Mouse (Mus musculus) forelimb bud, embryonic 11.5 days (tissue): ENCODE data around the gene Zbtb37.

ENCODE experiments used
- DNase-seq: peaks from one replicate; pipeline ENCODE4 v3.0.0-alpha.2; 2012; ENCODE audit warnings: low read depth, low spot score

Gene Zbtb37

DNA sequence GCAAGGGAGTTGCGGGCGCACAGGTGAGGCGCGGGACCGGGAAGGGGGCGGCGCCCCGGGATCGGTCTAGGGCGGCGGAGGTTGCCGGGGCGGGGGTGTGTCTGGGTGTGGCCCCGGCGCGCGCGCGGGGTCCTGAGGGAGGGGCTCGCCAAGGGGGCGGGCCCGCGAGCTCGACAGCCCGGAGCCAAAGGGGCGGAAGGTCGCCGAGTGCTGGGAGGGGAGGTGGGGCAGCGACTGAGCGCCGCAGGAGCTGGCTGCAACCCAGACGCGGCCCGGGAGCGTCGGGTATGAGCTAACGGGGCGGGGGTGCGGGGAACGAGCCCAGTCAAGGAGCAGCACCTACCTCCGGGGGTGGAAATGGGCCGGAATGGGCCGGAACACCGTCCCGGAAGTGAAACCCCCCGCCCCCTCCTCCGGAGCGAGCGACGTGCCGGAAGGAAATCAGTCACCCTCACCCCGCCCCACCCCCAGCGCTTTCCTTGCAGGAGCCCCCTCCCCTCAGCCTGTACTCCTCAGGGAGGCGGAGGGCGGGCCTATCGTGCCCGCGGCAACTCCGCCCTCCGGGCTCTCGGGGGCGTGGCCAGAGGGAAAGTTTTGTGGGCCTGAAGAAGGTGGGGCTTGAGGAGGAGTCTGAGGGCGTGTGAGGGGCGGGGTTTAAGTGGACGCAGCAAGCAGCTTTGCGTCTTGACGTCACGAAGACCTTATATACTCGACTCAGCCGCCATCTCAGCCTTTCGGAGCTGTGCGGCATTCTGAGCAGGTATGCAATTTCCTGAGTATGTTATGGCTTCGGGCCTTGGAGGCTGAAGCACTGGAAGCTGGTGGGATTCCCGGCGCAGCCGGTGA lies at the start of gene Zbtb37:
TSS of gene Zbtb37 (minus strand) at position 415 of the 846 bp plus-strand sequence.
- peak; percentile 100 for DNase-seq

DNA sequence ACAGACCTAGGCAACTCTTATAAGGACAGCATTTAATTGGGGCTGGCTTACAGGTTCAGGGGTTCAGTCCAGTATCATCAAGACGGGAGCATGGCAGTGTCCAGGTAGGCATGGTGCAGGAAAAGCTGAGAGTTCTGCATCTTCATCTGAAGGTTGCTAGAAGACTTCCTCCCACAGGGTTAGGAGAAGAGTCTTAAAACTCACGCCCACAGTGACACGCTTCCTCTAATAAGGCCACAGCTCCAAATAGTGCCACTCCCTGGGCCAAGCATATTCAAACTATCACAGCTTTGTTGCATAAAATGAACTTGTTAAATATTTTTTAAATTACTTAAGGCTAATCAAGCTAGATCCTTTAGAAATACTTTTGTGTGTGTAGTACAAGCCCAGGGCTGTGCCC lies 42.6 kb upstream of the Zbtb37 start:
- DNase-seq = no peak

DNA sequence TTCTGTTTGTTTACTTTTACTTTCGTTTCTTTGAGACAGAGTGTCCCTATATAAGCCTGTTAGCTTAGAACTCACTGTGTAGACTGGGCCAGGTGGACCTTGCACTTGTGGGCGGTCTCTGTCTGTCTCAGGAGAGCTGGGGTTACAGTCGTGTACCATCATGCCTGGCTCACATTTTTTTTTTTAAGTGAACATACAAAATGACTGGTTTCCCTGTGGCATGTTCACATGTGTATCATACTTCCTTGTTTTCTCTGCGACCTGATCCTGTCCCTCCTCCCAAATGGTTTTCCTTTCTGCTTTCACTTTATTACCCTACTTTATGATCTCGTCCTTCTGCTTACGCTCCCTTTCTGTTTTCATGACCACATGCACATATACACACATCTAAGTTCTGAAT lies 41.6 kb upstream of the Zbtb37 start:
- DNase-seq = no peak

DNA sequence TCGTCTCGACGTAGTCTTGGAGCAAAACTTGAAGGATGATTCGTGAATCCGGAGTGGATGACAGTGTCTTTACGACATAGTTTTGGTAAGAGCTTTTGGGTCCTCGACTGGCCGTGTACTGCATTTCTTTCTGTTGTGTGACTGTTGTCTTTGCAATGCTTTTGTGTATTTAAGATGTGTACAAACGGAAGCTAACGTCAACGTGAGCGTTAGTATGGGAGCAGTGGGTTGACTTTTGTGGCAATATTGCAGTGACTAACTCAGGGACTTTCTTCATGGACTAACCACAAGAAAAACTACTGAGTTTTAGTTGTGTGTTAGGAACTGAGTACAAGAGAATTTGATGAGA lies 36.6 kb upstream of the Zbtb37 start:
- DNase-seq = no peak

DNA sequence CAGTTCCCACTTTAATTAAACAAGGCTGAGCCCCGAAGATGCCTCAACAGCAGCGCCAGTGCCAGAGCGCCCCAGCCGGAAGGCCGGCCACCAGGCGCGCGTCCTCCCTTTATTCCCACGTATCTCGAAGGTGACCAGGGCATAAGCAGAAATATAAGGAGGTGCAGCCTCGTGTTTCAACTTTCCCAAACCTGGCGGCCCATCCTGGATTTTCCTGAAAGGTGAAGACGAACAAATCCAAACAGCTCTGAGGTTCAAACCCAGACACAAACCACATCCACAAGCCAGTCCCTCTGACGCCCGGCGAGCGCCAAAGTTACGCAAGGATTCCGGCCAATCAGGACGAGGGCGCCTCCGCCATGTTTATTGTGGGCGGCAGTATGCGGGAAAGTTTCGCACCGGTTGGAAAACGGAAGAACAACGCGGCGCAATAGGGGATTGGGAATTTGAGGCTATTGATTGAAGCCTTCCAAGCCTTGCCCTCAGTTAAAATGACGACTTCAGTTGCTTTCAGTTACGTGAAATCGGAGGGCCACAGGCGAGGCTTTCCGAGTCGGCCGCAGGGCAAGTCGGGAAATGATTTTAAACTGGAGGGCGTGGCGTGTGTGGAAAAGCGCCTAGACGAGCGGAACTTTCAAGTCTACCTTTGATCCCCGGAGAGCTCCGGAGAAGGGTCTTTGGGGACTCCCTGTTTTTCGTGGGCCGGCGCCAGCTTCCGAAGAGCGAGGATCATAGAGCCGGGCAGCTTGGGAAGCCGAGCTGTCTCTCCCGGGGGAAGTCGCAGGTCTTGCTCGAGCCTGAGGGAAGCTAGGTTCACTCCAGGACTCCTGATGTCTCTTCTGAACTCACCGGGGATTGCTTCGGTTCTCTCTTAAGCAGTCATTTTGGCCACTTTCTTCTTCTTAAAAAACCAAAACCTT lies 36.0 kb upstream of the Zbtb37 start, which contains the start of the genes Dars2 and Cenpl:
TSS of gene Dars2 (minus strand) at position 307 of the 920 bp plus-strand sequence.
TSS of gene Cenpl (plus strand) at position 362 of the 920 bp plus-strand sequence.
- peak; percentile 97 for DNase-seq

DNA sequence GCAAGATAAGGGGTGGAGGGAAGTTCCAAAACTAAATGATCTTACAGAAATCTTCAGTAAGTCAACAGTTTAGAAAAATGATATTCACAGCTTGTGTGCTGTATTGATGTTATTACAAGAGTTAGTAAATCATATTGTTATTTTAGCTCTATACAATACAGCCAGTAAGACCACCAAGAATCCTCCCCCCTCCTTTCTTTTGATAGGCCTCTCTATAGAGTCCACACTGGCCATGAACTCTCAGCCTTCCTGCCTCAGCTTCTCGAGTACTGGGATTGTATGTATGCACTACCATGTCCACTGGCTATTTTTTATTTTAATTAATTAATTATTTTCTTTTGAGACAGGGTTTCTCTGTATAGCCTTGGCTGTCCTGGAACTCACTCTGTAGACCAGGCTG lies 28.7 kb upstream of the Zbtb37 start:
- no peak for DNase-seq

DNA sequence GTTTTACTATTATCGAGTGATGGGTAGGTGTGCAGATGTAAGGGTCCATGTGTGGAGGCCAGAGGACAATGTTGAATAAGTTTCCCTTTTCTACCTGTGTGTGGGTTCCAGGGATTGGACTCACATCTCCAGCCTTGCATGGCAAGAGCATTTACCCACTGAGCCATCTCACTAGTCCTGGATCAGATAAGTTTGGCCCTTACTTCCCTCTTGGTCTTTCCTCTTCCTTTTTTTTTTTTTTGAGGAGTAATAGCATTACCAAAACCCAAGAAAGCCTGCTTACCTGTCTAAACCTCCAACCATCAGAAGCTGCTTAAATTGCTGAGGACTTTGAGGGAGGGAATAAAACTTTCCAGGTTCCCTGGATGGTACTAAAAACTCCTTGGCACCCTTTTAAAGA lies 22.5 kb upstream of the Zbtb37 start:
- no peak for DNase-seq

DNA sequence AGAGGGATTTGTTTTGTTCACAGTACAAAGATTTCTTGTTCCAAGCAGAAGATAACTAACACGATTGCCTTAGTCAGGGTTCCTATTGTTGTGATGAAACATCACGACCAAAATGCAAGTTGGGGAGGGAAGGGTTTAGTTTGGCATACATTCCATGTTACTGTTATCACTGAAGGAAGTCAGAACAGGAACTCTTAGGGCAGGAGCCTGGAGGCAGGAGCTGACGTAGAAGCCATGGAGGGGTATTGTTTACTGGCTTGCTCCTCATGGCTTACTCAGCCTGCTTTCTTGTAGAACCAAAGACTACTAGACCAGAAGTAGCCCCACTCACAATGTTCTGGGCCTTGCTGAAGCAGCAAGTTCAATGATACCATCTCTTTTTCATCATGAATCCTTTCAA lies 12.3 kb upstream of the Zbtb37 start:
- no peak for DNase-seq

DNA sequence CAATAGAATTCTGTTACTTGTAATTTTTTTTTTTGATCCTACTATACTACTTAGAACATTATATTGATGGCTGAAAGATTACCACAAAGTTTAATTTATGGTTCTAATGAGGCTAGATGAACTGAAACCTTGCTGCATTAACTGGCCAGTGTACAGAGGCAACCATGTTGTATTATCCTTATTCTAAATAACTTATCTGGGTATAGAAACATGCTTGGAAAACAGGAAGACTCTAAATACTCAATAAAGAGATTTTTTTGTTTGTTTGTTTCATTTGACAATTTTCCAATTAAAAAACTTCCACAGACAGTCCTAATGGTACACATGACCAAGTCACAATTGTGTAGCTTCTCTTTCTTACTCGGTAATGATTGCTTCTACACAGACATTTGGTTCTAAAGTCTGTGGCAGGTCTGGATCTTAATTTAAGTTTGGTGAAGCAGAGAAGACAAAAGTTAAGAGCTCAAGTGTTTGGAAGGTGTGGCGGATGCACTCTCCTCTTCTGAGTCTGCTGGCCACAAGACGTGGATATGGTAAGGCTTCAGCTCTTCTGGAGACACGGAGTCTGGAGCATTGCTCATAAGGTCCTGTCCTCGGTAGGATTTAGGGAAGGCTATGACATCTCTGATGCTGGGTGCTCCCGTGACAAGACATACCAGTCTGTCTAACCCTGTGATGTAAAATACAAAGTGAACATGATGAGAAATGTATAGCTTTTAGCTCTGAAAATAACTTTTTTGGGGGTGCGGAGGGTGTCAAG lies 6.8 kb upstream of the Zbtb37 start:
- no peak for DNase-seq

DNA sequence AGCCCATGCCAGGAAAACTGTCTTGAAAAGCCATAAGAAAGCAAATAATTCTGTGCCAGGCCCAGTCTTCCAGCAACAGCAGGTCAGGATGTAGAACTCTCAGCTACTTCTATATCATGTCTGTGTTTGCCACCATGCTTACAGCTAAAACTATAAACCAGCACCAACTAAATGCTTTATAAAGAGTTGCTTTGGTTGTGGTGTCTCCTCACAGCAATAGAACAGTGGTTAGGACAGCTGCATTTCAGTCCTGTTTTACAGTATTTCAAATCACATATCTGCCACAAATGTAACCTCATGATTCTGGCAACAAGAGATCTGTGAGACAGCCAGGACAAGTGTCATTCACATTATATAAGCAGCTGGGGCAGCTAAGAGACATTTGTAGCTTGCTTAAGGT lies 6.2 kb upstream of the Zbtb37 start:
- DNase-seq = no peak

DNA sequence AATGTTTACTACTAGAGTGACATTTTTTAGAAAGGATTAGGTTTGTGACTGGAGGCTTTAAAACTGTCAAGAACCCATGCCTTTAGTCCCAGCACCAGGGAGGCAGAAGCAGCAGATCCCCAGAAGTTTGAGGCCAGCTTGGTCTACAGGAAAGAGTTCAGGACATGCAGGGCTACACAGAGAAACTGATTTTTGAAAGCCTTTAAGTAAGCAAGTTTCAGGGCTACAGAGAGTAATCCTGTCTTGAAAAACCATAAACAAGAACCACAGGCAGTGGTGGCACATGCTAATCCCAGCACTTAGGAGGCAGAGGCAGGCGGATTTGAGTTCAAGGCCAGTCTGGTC lies 5.7 kb upstream of the Zbtb37 start:
- DNase-seq = peak; percentile 29

DNA sequence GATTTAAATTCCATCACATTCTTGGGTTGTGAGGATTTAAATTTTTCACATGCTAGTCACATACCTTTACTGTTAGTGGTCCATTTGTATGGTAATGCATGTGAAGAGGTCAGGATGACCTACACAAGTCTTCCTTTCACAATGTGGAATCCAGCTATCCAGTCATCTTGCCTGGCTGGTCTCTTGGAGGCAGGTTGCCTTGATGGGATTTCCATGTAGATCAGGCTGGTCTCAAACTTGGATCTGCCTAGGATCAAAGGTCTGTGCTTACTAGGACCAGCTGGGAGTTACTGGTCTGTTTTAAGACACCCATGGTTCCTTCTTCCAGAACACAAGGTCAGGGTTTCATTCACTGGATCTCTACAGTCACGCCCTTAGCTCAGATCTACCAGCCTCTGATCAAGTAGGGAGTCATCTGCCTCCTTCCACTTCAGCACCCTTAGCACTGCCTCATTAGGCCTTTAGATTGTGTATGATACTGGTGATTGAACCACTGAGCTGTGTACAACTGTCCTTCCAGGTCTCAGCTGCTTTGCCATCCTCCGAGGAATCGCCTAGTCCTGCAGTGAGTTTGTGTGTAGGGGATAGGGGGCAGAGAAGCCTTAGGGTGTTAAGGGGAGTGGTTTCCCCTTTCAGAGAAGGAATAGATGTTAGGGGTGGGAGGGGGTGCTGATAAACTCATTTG lies 5.2 kb upstream of the Zbtb37 start:
- DNase-seq = peak; percentile 55

DNA sequence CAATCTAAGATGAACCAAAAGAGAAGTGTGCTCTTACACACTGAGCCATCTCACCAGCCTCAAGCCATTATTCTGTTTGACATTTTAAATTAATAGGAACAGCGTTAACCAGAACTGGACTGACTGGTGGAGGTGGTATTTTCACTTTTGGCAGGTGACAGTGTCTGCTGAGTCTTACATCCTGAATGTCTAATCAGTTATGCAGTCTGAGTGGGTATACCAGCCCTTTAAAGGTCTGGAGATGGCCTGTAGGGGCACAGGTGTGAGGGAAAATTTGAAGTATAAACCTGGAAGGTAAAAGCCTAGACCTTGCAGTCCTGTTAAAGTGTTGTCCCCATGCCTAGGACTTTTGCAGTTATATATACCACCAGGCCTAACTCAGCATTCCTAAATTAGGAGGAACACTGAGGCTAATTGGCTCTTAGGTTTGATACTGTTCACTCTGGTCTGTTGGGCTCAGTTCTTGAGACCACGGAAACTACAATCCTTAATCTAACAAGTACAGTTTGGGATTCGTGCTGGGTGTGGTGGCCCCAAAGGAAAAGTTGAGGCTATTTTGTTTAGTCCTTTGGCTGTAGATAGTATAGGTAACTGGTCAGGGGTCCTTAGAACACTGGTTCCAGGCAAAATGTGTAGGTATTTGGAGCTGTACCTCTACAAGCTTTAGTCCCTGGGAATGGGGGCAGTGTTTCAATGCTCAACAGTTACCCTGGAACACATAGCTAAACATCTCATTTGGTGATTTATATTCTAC lies 4.5 kb upstream of the Zbtb37 start:
- peak; percentile 27 for DNase-seq

DNA sequence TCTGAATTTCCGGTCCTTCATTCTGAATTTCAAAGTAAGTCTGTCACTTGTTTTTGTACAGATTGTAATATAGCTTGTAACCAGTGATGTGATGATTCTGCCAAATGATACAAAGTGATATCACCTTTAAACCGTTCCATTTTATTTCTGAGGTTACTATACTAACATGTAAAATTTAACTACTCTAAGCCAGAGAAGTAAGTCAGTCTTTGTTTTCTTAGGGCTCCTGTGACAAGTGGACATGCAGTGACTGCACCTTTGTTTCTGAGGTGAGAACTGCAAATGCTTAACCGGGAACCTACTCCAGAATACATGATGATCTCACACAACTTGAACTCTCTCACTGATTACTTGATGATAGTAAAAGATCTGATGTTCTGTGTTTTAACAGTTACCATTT lies 3.4 kb upstream of the Zbtb37 start:
- DNase-seq = no peak

DNA sequence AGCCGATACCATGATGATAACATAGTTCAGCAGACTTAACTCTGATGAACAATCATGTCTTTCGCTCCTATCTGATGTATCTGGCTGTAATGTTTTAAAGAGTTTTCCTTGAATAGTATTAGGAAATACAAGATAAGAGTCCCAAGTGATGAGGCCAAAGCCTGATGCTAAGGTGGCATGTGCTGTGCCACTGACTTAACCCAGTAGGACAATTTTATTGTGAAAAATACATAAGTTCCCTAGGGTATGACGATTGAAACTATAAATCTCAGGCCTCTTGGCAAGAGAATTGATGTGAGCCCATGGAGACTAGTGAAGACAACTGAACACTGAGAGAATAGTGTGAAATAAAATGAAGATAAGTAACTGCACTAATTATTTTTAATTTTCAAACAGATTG lies 3.0 kb upstream of the Zbtb37 start:
- DNase-seq = no peak

DNA sequence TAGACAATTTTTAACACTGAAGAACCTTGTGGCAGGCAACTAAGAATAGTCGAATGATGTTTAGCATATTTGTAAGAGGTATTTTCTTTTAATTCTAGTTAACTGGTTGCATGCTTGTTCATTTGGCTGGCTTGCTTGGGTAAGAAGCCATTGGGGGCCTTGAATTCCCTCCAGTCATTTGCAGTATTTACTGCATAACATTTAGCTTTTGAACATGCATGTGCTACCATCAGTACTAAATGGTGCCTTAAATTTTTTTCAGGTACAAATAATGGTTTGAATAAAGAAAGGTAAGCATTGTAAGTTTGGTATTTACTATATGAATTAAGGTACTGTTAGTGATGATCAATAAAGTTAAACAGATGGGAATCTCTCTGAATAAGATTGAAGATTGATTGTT lies 2.4 kb upstream of the Zbtb37 start:
- DNase-seq = no peak

DNA sequence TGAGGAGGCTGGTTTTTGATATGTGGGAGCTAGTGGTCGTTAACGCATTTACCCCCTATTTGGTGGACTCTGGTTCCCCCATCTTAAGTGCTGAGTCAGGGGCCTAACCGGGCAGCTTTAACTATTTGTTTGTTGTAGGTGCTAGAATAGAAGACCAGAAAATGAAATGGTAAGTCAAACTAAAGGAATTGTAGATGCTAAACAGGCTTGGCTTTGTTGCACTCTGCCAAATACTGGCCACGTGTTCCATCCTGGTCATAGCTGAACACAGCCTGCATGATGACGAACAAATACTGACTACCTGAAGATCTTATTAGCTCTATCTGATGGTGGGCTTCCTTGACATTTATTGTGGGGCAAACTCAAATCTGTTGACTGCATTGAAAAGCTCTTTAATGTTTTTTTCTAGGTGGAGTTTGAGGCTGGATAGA lies 1.8 kb upstream of the Zbtb37 start:
- DNase-seq = peak; percentile 31

DNA sequence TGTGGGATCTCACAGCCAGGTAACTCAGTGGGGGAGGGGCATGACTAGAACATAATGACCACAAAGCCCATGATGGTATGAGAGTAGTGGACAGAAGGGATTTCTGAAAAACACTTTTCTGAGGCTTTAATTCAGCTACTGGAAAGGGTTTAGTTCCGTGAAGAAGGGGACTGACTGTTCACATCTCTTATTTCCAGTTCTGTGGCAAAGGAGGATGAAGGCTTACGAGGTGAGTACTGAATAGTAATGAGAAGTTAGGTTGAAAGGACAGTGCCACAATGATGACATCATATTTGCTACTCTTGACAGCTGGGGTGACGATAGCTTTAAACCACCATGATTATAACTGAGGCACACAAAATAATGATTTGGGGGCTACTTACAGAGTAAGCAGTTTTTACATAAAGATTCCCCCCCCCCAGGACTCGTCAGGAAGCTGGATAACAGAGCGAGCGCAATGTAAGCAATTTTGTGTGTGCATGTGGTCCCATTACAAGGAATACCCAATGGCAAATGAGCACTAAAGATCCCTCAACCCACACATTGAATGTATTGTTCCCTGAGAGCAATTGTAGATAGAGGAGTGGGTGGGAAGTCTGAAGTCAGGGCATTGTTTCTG lies 1.2 kb upstream of the Zbtb37 start:
- DNase-seq = no peak

DNA sequence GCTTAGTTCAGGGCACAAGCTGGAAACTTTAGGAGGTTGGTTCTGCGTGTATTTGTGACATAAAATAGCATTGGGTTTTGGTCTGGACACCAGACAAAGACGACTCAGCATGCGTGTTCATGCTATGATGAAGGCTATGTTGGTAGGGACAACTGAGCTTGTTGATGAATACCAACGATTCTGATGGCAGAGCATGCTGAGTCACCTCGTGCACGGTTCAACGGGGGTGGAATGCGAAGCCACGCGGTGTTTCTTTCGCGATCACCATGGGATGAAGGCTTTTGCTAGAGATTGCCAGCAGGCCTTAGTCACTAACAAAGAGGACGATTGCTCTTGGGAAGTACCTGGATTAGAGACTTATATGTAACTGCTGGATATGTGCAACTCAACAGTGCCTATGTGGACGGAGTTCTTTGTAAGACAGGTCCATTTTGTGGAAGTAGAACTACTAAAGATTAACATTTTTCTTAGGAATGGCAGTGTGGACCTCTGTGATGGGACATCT lies 684 bp upstream of the Zbtb37 start:
- DNase-seq = peak; percentile 34

DNA sequence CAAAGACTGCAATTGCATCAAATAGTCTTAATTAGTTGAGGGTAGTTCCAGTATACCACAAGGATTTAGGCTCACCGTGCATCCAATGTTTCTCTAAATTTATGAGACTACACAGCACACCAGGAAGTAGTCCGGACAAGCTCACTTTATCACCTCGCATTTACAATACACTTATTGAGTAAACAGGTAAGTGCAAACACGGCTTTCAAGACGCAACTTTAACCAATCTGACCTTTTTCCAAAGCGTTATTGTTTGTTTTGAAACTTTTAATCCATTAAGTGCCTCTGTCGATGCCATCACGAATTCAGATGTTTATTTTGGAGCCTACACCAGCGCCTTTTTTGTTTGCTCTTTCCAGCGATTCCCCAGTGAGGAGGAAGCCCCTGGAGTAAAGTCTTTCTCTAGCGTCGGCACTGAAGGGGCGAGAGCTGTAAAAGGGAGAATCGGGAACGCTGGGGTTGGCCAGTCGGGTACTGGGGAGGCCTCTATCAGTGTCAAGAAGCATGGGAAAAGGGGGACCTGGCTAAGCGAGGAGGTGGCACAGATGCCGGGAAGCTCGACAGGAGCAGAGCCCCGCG lies 704 bp downstream of the Zbtb37 start:
- peak; percentile 38 for DNase-seq
